11 mouse cellular contexts compared by ENCODE assay signal in the genomic region with DNA sequence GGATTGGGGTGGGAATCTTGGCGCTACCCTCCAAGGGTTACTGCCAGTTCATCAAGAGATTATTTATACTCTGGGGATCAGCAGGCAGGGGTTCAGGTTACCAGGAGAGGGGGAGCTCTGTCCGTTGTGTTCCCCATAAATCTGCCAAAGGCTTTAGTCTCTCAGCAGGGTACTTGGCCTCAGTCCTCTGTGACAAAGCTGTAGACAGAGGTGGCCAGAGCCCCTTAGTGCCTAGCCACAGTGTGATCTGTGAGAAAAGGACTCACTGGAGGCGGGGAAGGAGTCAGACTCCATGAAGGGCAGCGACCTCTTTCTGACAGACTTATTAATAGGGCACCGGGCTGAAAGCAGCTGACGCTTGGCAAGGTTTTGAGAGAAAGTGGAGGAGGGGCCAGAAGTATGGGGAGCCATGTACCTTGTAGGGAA. TPM values are rescaled to one million over a fixed set of nuclear protein-coding genes. Genes with fewer than 3 reads are reported as not detected.
DNase-seq lines count a peak whose midpoint lies in the region; ATAC-seq and TF ChIP-seq lines count a peak whose summit lies in the region.
"Had no signal": no experiment of that assay in that cellular context is flagged by ENCODE, and none has a peak within 500 bp of the region (broad histone marks: within the 10 kb centered on the region; RNA-seq: fewer than 3 reads in every experiment).

No protein-coding gene starts in this region.

- H3K4me2 ChIP-seq in kidney, postnatal 0 days (ENCODE audit: low read length), result 0 out of 2 replicates have a peak overlapping the region, but pooled peaks have one; percentile 5
- H3K4me2 ChIP-seq: liver, embryonic 15.5 days; midbrain, embryonic 13.5 days had no signal

- TF ChIP-seq CTCF in cerebellum, adult 2 months (IDR thresholded peaks at IDR 0.05; ENCODE audit: borderline replicate concordance, insufficient read depth, low read depth, low read length), result no peak
- no peak for TF ChIP-seq CTCF in kidney, postnatal 0 days (IDR thresholded peaks at IDR 0.05; ENCODE audit: low read depth)

- 0 out of 2 replicates have a peak, but pooled peaks cover 4% of the 10 kb centered on the region for H3K36me3 ChIP-seq in kidney, postnatal 0 days (ENCODE audit: insufficient read depth, low read length)
- peaks cover 43% of the 10 kb centered on the region for H3K36me3 ChIP-seq in midbrain, embryonic 10.5 days

- 0 out of 2 replicates have a peak, but pooled peaks have one; percentile 16 for TF ChIP-seq POLR2A in cerebellum, adult 2 months (IDR thresholded peaks at IDR 0.05; ENCODE audit: borderline replicate concordance, insufficient read depth, low read length)

- DNase-seq in cerebellum, postnatal 4 days (ENCODE audit: low spot score in 2 of 2), result no peak
- DNase-seq in cerebellum, adult 2 months, result peak; percentile 64 to 79
- DNase-seq in gastrocnemius, postnatal 25 days, result peak; percentile 69
- peak; percentile 71 for DNase-seq in kidney, postnatal 0 days (ENCODE audit: low spot score)
- no peak for DNase-seq in midbrain, embryonic 10.5 days (ENCODE audit: low spot score)
- DNase-seq in urinary bladder, postnatal 10 days (ENCODE audit: low spot score), result no peak

- no peaks in the 10 kb centered on the region for H3K27me3 ChIP-seq in cerebellum, adult 2 months (ENCODE audit: control insufficient read depth, insufficient read depth, low read length)
- no peaks in the 10 kb centered on the region for H3K27me3 ChIP-seq in kidney, postnatal 0 days (ENCODE audit: insufficient read depth, low read length)
- H3K27me3 ChIP-seq in midbrain, embryonic 10.5 days (ENCODE audit: low read depth, poor library complexity, severe bottlenecking), result no peaks in the 10 kb centered on the region
- H3K27me3 ChIP-seq: liver, embryonic 15.5 days; midbrain, embryonic 13.5 days had no signal

- no peak overlapping the region; the same call in 1 of the 2 replicates for H3K9ac ChIP-seq in kidney, postnatal 0 days (ENCODE audit: low read depth, low read length)
- H3K9ac ChIP-seq: liver, embryonic 15.5 days; midbrain, embryonic 13.5 days had no signal

- peak overlapping the region; percentile 6 for H3K4me3 ChIP-seq in cerebellum, adult 2 months (replicated peaks; ENCODE audit: insufficient read depth, low read depth, low read length)
- no peak overlapping the region for H3K4me3 ChIP-seq in kidney, postnatal 0 days (replicated peaks; ENCODE audit: low read depth, low read length)
- no peak overlapping the region for H3K4me3 ChIP-seq in midbrain, embryonic 10.5 days
- H3K4me3 ChIP-seq: liver, embryonic 15.5 days; midbrain, embryonic 13.5 days had no signal

- WGBS in cerebellum, adult 2 months, result 10% methylated on average over 6 of the region's 6 CpGs
- 14% methylated on average over 6 of the region's 6 CpGs for WGBS in kidney, postnatal 0 days
- 68% methylated on average over 6 of the region's 6 CpGs for WGBS in midbrain, embryonic 10.5 days

- ATAC-seq in cerebellum, adult (ENCODE audit: insufficient number of reproducible peaks, low FRiP score, low TSS enrichment), result 0 out of 2 replicates have a peak, but pooled peaks have one; percentile 52
- no peak; the same call in 1 of the 2 replicates for ATAC-seq in kidney, postnatal 0 days (replicated peaks; ENCODE audit: low FRiP score, low read depth)
- ATAC-seq in megakaryocyte-erythroid progenitor cell, adult 5-6 weeks (replicated peaks; ENCODE audit: low FRiP score, low TSS enrichment, poor library complexity, severe bottlenecking), result no peak
- ATAC-seq: hindbrain, postnatal 0 days; midbrain, embryonic 13.5 days had no signal

- H3K27ac ChIP-seq in cerebellum, adult 2 months (ENCODE audit: insufficient read depth, low read length), result peak overlapping the region; percentile 80
- H3K27ac ChIP-seq in kidney, postnatal 0 days, result 0 out of 2 replicates have a peak overlapping the region, but pooled peaks have one; percentile 13
- H3K27ac ChIP-seq in midbrain, embryonic 10.5 days (replicated peaks), result no peak overlapping the region
- H3K27ac ChIP-seq: hindbrain, postnatal 0 days; liver, embryonic 15.5 days; midbrain, embryonic 13.5 days had no signal

- no peaks in the 10 kb centered on the region for H3K9me3 ChIP-seq in kidney, postnatal 0 days (replicated peaks; ENCODE audit: low read length)
- H3K9me3 ChIP-seq in midbrain, embryonic 10.5 days (replicated peaks), result no peaks in the 10 kb centered on the region
- H3K9me3 ChIP-seq: liver, embryonic 15.5 days; midbrain, embryonic 13.5 days had no signal

- H3K4me1 ChIP-seq in cerebellum, adult 2 months (ENCODE audit: control insufficient read depth, insufficient read depth, low read length), result peaks cover 21% of the 10 kb centered on the region
- H3K4me1 ChIP-seq in kidney, postnatal 0 days (replicated peaks; ENCODE audit: insufficient read depth, low read length), result peaks cover 11% of the 10 kb centered on the region
- peaks cover 8% of the 10 kb centered on the region for H3K4me1 ChIP-seq in midbrain, embryonic 10.5 days

RNA-seq across cellular contexts. Expression of gene Scnm1, which starts 4.6 kb away (rescaled TPM):
- 134 and 139 TPM in 2 replicates for polyA plus RNA-seq in cerebellum, adult 2 months (2012; rRNA removed)
- total RNA-seq in gastrocnemius, postnatal 25 days (2021), result 10 to 100 TPM; 26.6 to 34.1 TPM
- 63.0 and 63.5 TPM in 2 replicates for polyA plus RNA-seq in kidney, postnatal 0 days (2015; fragmentation: Nextera tagmentation; extraction: Ambion mirVana)
- 79.5 and 88.6 TPM in 2 replicates for polyA plus RNA-seq in midbrain, embryonic 10.5 days (2016; fragmentation: Nextera tagmentation; extraction: Ambion mirVana)
- 59.1 and 86.0 TPM in 2 replicates for total RNA-seq in megakaryocyte-erythroid progenitor cell, adult 5-6 weeks (2014; fragmentation: Nextera tagmentation)
- 94.4 and 114 TPM in 2 replicates for total RNA-seq in megakaryocyte-erythroid progenitor cell, adult 5-6 weeks (2017)

RNA-seq across cellular contexts. Expression of gene Lysmd1, which starts 4.6 kb away (rescaled TPM):
- 31.8 and 34.9 TPM in 2 replicates for polyA plus RNA-seq in cerebellum, adult 2 months (2012; rRNA removed)
- 1 to 10 TPM; 6.4 to 7.0 TPM for total RNA-seq in gastrocnemius, postnatal 25 days (2021)
- polyA plus RNA-seq in kidney, postnatal 0 days (2015; fragmentation: Nextera tagmentation; extraction: Ambion mirVana), result 14.4 and 15.2 TPM in 2 replicates
- 13.5 and 17.0 TPM in 2 replicates for polyA plus RNA-seq in midbrain, embryonic 10.5 days (2016; fragmentation: Nextera tagmentation; extraction: Ambion mirVana)
- 5.4 and 6.9 TPM in 2 replicates for total RNA-seq in megakaryocyte-erythroid progenitor cell, adult 5-6 weeks (2014; fragmentation: Nextera tagmentation)
- 6.2 and 7.2 TPM in 2 replicates for total RNA-seq in megakaryocyte-erythroid progenitor cell, adult 5-6 weeks (2017)

RNA-seq across cellular contexts. Expression of gene Tmod4, which starts 5.0 kb away (rescaled TPM):
- polyA plus RNA-seq in cerebellum, adult 2 months (2012; rRNA removed), result 1.0 and 1.2 TPM in 2 replicates
- 100 to 1,000 TPM; 481 to 623 TPM for total RNA-seq in gastrocnemius, postnatal 25 days (2021)
- 0.69 and 0.83 TPM in 2 replicates for polyA plus RNA-seq in kidney, postnatal 0 days (2015; fragmentation: Nextera tagmentation; extraction: Ambion mirVana)
- 0.27 and 0.88 TPM in 2 replicates for polyA plus RNA-seq in midbrain, embryonic 10.5 days (2016; fragmentation: Nextera tagmentation; extraction: Ambion mirVana)
- total RNA-seq in megakaryocyte-erythroid progenitor cell, adult 5-6 weeks (2014; fragmentation: Nextera tagmentation), result 2.4 and 5.1 TPM in 2 replicates
- 0.99 and 2.9 TPM in 2 replicates for total RNA-seq in megakaryocyte-erythroid progenitor cell, adult 5-6 weeks (2017)

RNA-seq across cellular contexts. Expression of gene Tnfaip8l2, which starts 12.9 kb away (rescaled TPM):
- polyA plus RNA-seq in cerebellum, adult 2 months (2012; rRNA removed), result 1.3 and 2.0 TPM in 2 replicates
- total RNA-seq in gastrocnemius, postnatal 25 days (2021), result under 1 TPM; 0.48 to 0.97 TPM
- polyA plus RNA-seq in kidney, postnatal 0 days (2015; fragmentation: Nextera tagmentation; extraction: Ambion mirVana), result 2.8 and 3.6 TPM in 2 replicates
- 1.8 and 3.0 TPM in 2 replicates for polyA plus RNA-seq in midbrain, embryonic 10.5 days (2016; fragmentation: Nextera tagmentation; extraction: Ambion mirVana)
- total RNA-seq in megakaryocyte-erythroid progenitor cell, adult 5-6 weeks (2014; fragmentation: Nextera tagmentation), result 3.3 and 8.1 TPM in 2 replicates
- total RNA-seq in megakaryocyte-erythroid progenitor cell, adult 5-6 weeks (2017), result 3.1 and 6.7 TPM in 2 replicates

RNA-seq across cellular contexts. Expression of gene Vps72, which starts 18.4 kb away (rescaled TPM):
- polyA plus RNA-seq in cerebellum, adult 2 months (2012; rRNA removed), result 71.6 and 71.7 TPM in 2 replicates
- total RNA-seq in gastrocnemius, postnatal 25 days (2021), result 10 to 100 TPM; 36.0 to 40.4 TPM
- polyA plus RNA-seq in kidney, postnatal 0 days (2015; fragmentation: Nextera tagmentation; extraction: Ambion mirVana), result 116 and 120 TPM in 2 replicates
- 278 and 290 TPM in 2 replicates for polyA plus RNA-seq in midbrain, embryonic 10.5 days (2016; fragmentation: Nextera tagmentation; extraction: Ambion mirVana)
- total RNA-seq in megakaryocyte-erythroid progenitor cell, adult 5-6 weeks (2014; fragmentation: Nextera tagmentation), result 62.9 and 64.1 TPM in 2 replicates
- total RNA-seq in megakaryocyte-erythroid progenitor cell, adult 5-6 weeks (2017), result 105 and 121 TPM in 2 replicates

Comparison
In these comparisons a context has a peak if more than half of its experiments do, and no peak if none do; other contexts are left out.
1. DNase-seq: peak in cerebellum, adult 2 months (2 of 2), gastrocnemius, postnatal 25 days (single experiment) and kidney, postnatal 0 days (single experiment); none in cerebellum, postnatal 4 days (0 of 2), midbrain, embryonic 10.5 days (single experiment) and urinary bladder, postnatal 10 days (single experiment).